Mouse (Mus musculus) cerebellum, adult 2 months (tissue): Measurements from ENCODE around the gene Fau.

Experiments
- CTCF ChIP-seq: fragments of 200-500 bp; IDR thresholded peaks from 2 replicates; pipeline ENCODE4 v1.5.1; 2011; ENCODE audit warnings: low read depth, mild to moderate bottlenecking, control low read depth, low read length, moderate library complexity, borderline replicate concordance; ENCODE audit not compliant: insufficient read depth
- POLR2A ChIP-seq: fragments of 200-500 bp; IDR thresholded peaks from 2 replicates; pipeline ENCODE4 v1.6.1; 2011; ENCODE audit warnings: low read length, control low read depth, borderline replicate concordance; ENCODE audit not compliant: insufficient read depth

DNA sequence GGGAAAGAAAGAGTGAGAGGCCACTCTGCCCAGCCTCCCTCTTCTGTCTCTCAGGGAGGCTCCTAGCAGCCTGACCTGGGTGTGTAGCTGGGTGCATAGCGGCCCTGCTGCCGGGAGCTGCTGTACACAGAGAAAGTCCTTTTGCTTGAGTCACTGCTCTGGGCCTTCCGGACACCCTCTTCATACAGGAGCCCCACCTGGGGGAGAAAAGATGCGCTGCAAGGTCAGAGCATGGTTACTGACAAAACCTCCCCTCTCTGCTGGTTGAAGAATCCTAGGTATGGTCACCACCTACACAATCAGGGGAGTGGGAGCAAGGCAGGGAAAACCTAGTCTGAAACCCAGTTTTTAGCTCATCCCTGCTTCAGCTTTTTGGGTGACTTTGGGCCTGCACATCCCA lies 11.3 kb downstream of the Fau start:
- TF ChIP-seq POLR2A (no peak), CTCF (no peak)
